Mouse (Mus musculus) liver, embryonic 13.5 days (tissue): ENCODE data around the gene Jph3. TPM values are rescaled to one million over a fixed set of nuclear protein-coding genes. Genes with fewer than 3 reads are reported as not detected.

ENCODE experiments used
- ATAC-seq: fragments of 200-750 bp; cut with Nextera tagmentation; 2 replicates; pipeline ENCODE4 v1.8.0; 2017; ENCODE audit warnings: low read depth, mild to moderate bottlenecking, moderate number of reproducible peaks, moderate library complexity
- DNase-seq: peaks from one replicate; pipeline ENCODE4 v3.0.0; 2022
- H3K27ac ChIP-seq: fragments of 300-500 bp; sonication (generic); 2 replicates; pipeline ENCODE4 v1.5.1; 2015; ENCODE audit warnings: moderate library complexity, mild to moderate bottlenecking, inconsistent platforms
- H3K27me3 ChIP-seq: fragments of 300-500 bp; sonication (generic); 2 replicates; pipeline ENCODE4 v1.6.1; 2015; ENCODE audit warnings: mild to moderate bottlenecking, inconsistent platforms
- H3K36me3 ChIP-seq: fragments of 300-500 bp; sonication (generic); 2 replicates; pipeline ENCODE4 v1.6.1; 2015; ENCODE audit warnings: mild to moderate bottlenecking, inconsistent platforms
- H3K4me1 ChIP-seq: fragments of 300-500 bp; sonication (generic); replicated peaks from 2 replicates; pipeline ENCODE4 v1.6.1; 2015; ENCODE audit warnings: inconsistent platforms
- H3K4me2 ChIP-seq: fragments of 300-500 bp; sonication (generic); 2 replicates; pipeline ENCODE4 v1.6.1; 2015; ENCODE audit warnings: inconsistent platforms, mild to moderate bottlenecking, moderate library complexity
- H3K4me3 ChIP-seq: fragments of 300-500 bp; sonication (generic); replicated peaks from 2 replicates; pipeline ENCODE4 v1.5.1; 2015; ENCODE audit warnings: mild to moderate bottlenecking, inconsistent platforms
- H3K9ac ChIP-seq: fragments of 300-500 bp; sonication (generic); 2 replicates; pipeline ENCODE4 v1.6.1; 2015; ENCODE audit warnings: mild to moderate bottlenecking, inconsistent platforms
- H3K9me3 ChIP-seq: fragments of 300-500 bp; sonication (generic); replicated peaks from 2 replicates; pipeline ENCODE4 v1.6.1; 2016; ENCODE audit warnings: inconsistent platforms
- WGBS: fragments of 180-500 bp; shearing (Covaris S2); methylation state at CpG from one replicate; pipeline ENCODE4 v1.1.7; 2015; ENCODE audit not compliant: insufficient replicate concordance; 5-methylcytosine and 5-hydroxymethylcytosine counted together
- polyA plus RNA-seq: library from polyadenylated mRNA; unstranded; fragments of >200 nt; fragmentation: Nextera tagmentation; extraction: Ambion mirVana; gene quantifications from 2 replicates; pipeline ENCODE4 v1.2.1, GENCODE M21; 2015

The Jph3 gene
- polyA plus RNA-seq, 1 experiment from 2014 or later = 0.14 TPM

DNA sequence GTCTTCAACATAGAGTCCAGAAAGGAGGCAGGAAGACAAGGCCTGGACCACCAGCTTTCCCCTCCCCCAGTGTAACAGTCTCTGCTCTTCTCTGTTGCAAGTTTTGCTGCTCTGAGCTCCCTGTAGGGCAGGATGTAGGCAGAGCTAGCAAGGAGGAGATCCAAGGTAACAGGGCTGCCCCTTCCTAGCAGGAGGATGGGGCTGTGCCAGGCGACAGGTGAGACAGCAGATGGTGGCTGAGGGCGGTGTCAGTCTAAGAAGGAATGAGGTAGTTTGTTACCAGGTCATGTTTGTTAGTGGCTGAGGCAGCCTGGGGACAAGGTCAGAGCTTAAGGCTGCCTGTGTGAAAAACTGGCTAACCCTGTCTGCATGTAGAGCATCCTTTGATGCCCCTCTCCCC, 29.5 kb upstream of the Jph3 start:
- H3K4me2 ChIP-seq = no peak overlapping the region
- H3K4me1 ChIP-seq = no peaks in the 10 kb centered on the region
- H3K36me3 ChIP-seq = no peaks in the 10 kb centered on the region
- no peaks in the 10 kb centered on the region for H3K27me3 ChIP-seq
- no peak for ATAC-seq
- H3K9ac ChIP-seq = no peak overlapping the region
- H3K4me3 ChIP-seq = no peak overlapping the region
- whole genome bisulfite sequencing = 68% methylated on average over 2 of the region's 2 CpGs
- no peak overlapping the region for H3K27ac ChIP-seq
- no peak for DNase-seq
- H3K9me3 ChIP-seq = no peaks in the 10 kb centered on the region

DNA sequence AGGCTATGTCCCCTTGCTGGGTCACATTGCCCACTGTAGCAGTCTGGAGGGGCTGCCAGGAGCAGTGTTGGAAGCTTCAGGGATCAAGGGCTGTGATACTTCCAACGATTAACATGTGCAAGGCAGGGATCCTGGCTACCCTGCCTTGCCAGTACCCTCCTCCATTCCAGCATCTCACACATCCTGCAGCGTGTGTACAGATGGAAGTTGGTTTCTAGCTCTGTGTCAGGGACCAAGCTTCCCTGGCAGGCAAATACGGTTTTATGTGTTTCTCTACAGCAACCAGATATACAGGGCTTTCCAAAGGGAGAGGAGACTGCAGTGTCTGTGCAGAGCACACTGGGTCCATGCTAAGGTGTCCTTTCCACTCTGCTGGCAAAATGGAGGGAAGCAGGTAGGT, 24.2 kb upstream of the Jph3 start:
- no peak overlapping the region for H3K4me2 ChIP-seq
- no peak for ATAC-seq
- H3K27me3 ChIP-seq = 0 out of 2 replicates have a peak, but pooled peaks cover 5% of the 10 kb centered on the region
- DNase-seq = no peak
- no peak overlapping the region for H3K4me3 ChIP-seq
- H3K9ac ChIP-seq = no peak overlapping the region
- 44% methylated on average over 3 of the region's 3 CpGs for WGBS
- H3K36me3 ChIP-seq = no peaks in the 10 kb centered on the region
- no peaks in the 10 kb centered on the region for H3K4me1 ChIP-seq
- no peak overlapping the region for H3K27ac ChIP-seq
- H3K9me3 ChIP-seq = no peaks in the 10 kb centered on the region

- ATAC-seq (no peak), DNase-seq (no peak)
- 59% methylated on average over 11 of the region's 11 CpGs for WGBS
- H3K36me3 ChIP-seq = no peaks in the 10 kb centered on the region
- H3K27ac ChIP-seq = no peak overlapping the region
- no peak overlapping the region for H3K4me2 ChIP-seq
- H3K27me3 ChIP-seq = 0 out of 2 replicates have a peak, but pooled peaks cover 5% of the 10 kb centered on the region
- no peaks in the 10 kb centered on the region for H3K9me3 ChIP-seq
- no peaks in the 10 kb centered on the region for H3K4me1 ChIP-seq
- H3K9ac ChIP-seq = no peak overlapping the region
- no peak overlapping the region for H3K4me3 ChIP-seq
Observed at GRCm38 (mm10) chr8:121706956-121707355, 22.5 kb upstream of the Jph3 start.

- 41% methylated on average over 6 of the region's 6 CpGs for WGBS
- ATAC-seq (no peak), DNase-seq (no peak)
- Histone ChIP-seq H3K27ac (no peak overlapping the region), H3K36me3 (no peaks in the 10 kb centered on the region), H3K4me1 (no peaks in the 10 kb centered on the region), H3K4me3 (no peak overlapping the region), H3K9me3 (no peaks in the 10 kb centered on the region), H3K9ac (no peak overlapping the region), H3K4me2 (no peak overlapping the region), H3K27me3 (0 out of 2 replicates have a peak, but pooled peaks cover 6% of the 10 kb centered on the region)
Observed at GRCm38 (mm10) chr8:121708406-121708805, 21.0 kb upstream of the Jph3 start.

DNA sequence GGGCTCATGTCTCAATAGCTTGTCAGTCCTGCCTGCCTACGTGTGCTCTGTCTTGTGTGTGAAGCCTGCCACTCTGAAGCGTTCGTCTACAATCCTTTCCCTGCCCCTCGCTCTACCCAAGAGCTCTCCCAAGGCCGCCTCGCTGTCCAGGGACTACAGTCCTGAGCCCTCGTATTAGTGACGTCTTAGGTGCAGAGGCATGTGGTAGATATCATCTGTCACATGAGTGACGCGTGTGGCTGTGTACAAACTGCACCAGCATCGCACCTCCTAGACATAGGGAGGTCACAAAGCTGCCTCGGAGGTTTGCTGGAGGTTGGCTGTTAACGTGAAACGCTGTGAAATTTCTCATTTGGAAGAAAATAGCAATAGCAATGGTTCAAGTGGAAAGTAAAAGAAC, 11.9 kb upstream of the Jph3 start:
- ATAC-seq (no peak), DNase-seq (no peak)
- no peak overlapping the region for H3K27ac ChIP-seq
- no peaks in the 10 kb centered on the region for H3K4me1 ChIP-seq
- no peak overlapping the region for H3K9ac ChIP-seq
- 42% methylated on average over 14 of the region's 14 CpGs for WGBS
- H3K27me3 ChIP-seq = peaks cover 26% of the 10 kb centered on the region
- H3K4me3 ChIP-seq = no peak overlapping the region
- no peaks in the 10 kb centered on the region for H3K9me3 ChIP-seq
- no peaks in the 10 kb centered on the region for H3K36me3 ChIP-seq
- H3K4me2 ChIP-seq = no peak overlapping the region

- peaks cover 26% of the 10 kb centered on the region for H3K27me3 ChIP-seq
- no peak overlapping the region for H3K27ac ChIP-seq
- WGBS = 26% methylated on average over 12 of the region's 12 CpGs
- H3K9ac ChIP-seq = no peak overlapping the region
- no peak overlapping the region for H3K4me3 ChIP-seq
- H3K4me1 ChIP-seq = no peaks in the 10 kb centered on the region
- H3K9me3 ChIP-seq = no peaks in the 10 kb centered on the region
- no peak overlapping the region for H3K4me2 ChIP-seq
- ATAC-seq (no peak), DNase-seq (peak; percentile 25)
- H3K36me3 ChIP-seq = no peaks in the 10 kb centered on the region
Observed at GRCm38 (mm10) chr8:121717982-121718425, 11.4 kb upstream of the Jph3 start.

- no peak overlapping the region for H3K9ac ChIP-seq
- H3K4me3 ChIP-seq = no peak overlapping the region
- ATAC-seq = no peak
- no peak overlapping the region for H3K27ac ChIP-seq
- H3K36me3 ChIP-seq = no peaks in the 10 kb centered on the region
- no peaks in the 10 kb centered on the region for H3K9me3 ChIP-seq
- no peak for DNase-seq
- no peaks in the 10 kb centered on the region for H3K4me1 ChIP-seq
- peaks cover 21% of the 10 kb centered on the region for H3K27me3 ChIP-seq
- H3K4me2 ChIP-seq = no peak overlapping the region
- 49% methylated on average over 6 of the region's 6 CpGs for WGBS
Observed at GRCm38 (mm10) chr8:121718925-121719324, 10.5 kb upstream of the Jph3 start.

GRCm38 (mm10) chr8:121721072-121721471, 8.4 kb upstream of the Jph3 start:
- Histone ChIP-seq H3K4me1 (no peaks in the 10 kb centered on the region), H3K27me3 (peaks cover 12% of the 10 kb centered on the region; the same call in 1 of the 2 replicates), H3K9me3 (no peaks in the 10 kb centered on the region), H3K9ac (no peak overlapping the region), H3K4me2 (no peak overlapping the region), H3K27ac (no peak overlapping the region), H3K4me3 (no peak overlapping the region), H3K36me3 (no peaks in the 10 kb centered on the region)
- no peak for DNase-seq
- WGBS = 43% methylated on average over 6 of the region's 6 CpGs
- no peak for ATAC-seq

- no peak overlapping the region for H3K4me3 ChIP-seq
- H3K4me2 ChIP-seq = no peak overlapping the region
- ATAC-seq (no peak), DNase-seq (no peak)
- 65% methylated on average over 12 of the region's 12 CpGs for WGBS
- H3K27me3 ChIP-seq = peaks cover 16% of the 10 kb centered on the region
- H3K27ac ChIP-seq = no peak overlapping the region
- H3K4me1 ChIP-seq = no peaks in the 10 kb centered on the region
- no peaks in the 10 kb centered on the region for H3K36me3 ChIP-seq
- H3K9ac ChIP-seq = no peak overlapping the region
- H3K9me3 ChIP-seq = no peaks in the 10 kb centered on the region
Observed at GRCm38 (mm10) chr8:121723846-121724245, 5.6 kb upstream of the Jph3 start.

DNA sequence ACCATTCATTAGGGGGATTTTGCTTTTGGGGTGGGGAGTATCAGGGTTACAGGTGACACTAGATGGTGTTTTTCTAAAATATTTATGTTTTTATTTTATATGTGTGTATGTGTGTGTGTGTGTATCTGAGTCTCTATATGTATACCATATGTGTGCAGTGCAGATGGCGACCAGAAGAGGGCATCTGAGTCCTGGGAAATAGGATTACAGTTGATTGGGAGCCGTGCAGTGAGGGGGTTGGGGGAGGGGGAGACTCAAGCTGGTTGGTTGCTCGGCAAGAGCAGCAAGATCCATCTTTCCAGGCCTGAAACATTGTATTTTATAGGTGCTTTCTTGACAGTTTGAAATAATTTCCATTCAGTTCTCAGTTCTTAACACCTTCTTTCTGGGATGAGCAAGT, 2.3 kb upstream of the Jph3 start:
- no peak for ATAC-seq
- WGBS = 40% methylated on average over 3 of the region's 3 CpGs
- Histone ChIP-seq H3K4me1 (no peaks in the 10 kb centered on the region), H3K4me3 (no peak overlapping the region), H3K36me3 (no peaks in the 10 kb centered on the region), H3K4me2 (no peak overlapping the region), H3K27ac (no peak overlapping the region), H3K9me3 (no peaks in the 10 kb centered on the region), H3K9ac (no peak overlapping the region), H3K27me3 (peaks cover 49% of the 10 kb centered on the region)
- no peak for DNase-seq

DNA sequence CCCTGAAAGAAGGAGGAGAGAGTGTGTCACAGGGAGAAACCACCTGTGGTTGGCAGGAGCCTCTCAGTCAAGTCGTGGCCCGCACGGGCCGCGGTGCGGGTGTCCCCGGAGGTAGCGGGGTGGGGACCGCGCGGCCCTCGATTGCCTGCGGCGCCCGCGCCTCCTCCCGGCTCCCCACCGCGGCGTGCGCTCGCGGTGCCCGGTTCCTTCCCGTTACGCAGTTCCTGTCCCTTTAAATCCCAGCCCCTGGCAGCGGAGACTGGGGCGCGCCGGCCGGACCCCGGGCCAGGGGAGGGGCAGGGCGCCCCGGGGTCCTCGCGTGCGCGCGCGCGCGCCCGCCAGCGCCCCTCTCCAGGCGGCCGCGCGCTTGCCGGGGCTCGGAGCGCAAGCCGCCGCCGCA, 331 bp downstream of the Jph3 start:
- under 1% methylated on average over 46 of the region's 54 CpGs for WGBS
- no peak for DNase-seq
- peaks cover 69% of the 10 kb centered on the region for H3K27me3 ChIP-seq

DNA sequence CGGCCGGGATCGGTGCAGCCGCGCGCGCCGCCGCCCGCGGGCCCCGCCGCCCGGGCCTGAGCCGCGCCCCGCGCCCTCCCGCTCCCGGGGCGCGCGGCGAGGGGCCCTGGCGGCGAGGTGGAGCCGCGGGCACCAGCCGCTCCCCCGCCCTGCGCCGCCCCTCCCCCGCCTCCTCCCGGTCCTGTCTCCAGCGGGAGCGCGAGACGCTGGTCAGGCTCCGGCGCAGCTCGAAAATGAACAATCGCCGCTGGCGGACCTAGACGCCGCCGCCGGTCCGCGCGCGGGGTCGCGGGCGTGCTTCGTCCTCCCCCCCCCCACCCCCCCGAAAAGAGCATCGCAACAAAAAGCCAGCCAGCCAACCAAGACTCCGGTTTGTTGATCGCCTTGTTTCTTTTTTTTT, 747 bp downstream of the Jph3 start:
- H3K9me3 ChIP-seq = no peaks in the 10 kb centered on the region
- no peaks in the 10 kb centered on the region for H3K4me1 ChIP-seq
- under 1% methylated on average over 52 of the region's 60 CpGs for WGBS
- peaks cover 69% of the 10 kb centered on the region for H3K27me3 ChIP-seq
- no peak overlapping the region for H3K9ac ChIP-seq
- no peak for DNase-seq
- no peak for ATAC-seq
- no peaks in the 10 kb centered on the region for H3K36me3 ChIP-seq
- H3K4me3 ChIP-seq = peak overlapping the region; percentile 37
- H3K27ac ChIP-seq = no peak overlapping the region
- peak overlapping the region; percentile 49 for H3K4me2 ChIP-seq

More for the DNA sequence above, 331 bp downstream of the Jph3 start:
- no peak overlapping the region for H3K9ac ChIP-seq
- no peaks in the 10 kb centered on the region for H3K36me3 ChIP-seq
- H3K4me1 ChIP-seq = no peaks in the 10 kb centered on the region
- no peak for ATAC-seq
- no peak overlapping the region for H3K27ac ChIP-seq
- H3K4me3 ChIP-seq = peak overlapping the region; percentile 37
- peak overlapping the region; percentile 49 for H3K4me2 ChIP-seq
- no peaks in the 10 kb centered on the region for H3K9me3 ChIP-seq
